Mouse (Mus musculus) right cerebral cortex, postnatal 14 days (tissue): ENCODE measurements at regions not wholly inside any gene's neighbourhood (a gene's known extent, or its start where the extent isn't known, plus 50 kb on each side); places are given as distances from the start of the nearest gene placed in this dataset.
"Not testable (repeated sequence)": the region's sequence is repeated elsewhere in the genome, so short reads cannot be mapped to it uniquely, and the experiment has no call there.

Source experiments
- DNase-seq: peaks from one replicate; pipeline ENCODE4 v3.0.0; 2022

DNA sequence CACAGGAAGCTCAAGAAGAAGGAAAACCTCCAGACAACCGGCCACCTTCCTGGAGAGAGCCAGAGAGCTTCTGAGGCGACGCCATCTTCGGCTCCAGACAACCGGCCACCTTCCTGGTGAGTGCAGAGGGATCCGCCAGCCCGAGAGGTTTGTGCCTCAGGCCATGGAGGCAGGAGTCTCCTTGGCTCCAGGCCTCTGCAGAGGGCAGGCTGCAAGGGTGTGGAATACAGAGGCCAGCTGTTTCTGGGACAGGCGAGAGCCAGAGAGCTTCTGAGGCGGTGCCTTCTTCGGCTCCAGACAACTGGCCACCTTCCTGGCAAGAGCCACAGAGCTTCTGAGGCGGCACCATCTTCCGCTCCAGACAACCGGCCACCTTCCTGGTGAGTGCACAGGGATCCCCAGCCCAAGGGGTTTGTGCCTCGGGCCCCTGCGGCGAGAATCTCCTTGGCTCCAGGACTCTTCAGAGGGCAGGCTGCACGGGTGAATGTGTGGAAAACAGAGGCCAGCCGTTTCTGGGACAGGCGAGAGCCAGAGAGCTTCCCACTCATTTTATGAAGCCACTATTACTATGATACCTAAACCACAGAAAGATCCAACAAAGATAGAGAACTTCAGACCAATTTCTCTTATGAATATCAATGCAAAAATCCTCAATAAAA is 441.4 kb downstream of the Arl6ip6 start:
- not testable (repeated sequence) for DNase-seq

DNA sequence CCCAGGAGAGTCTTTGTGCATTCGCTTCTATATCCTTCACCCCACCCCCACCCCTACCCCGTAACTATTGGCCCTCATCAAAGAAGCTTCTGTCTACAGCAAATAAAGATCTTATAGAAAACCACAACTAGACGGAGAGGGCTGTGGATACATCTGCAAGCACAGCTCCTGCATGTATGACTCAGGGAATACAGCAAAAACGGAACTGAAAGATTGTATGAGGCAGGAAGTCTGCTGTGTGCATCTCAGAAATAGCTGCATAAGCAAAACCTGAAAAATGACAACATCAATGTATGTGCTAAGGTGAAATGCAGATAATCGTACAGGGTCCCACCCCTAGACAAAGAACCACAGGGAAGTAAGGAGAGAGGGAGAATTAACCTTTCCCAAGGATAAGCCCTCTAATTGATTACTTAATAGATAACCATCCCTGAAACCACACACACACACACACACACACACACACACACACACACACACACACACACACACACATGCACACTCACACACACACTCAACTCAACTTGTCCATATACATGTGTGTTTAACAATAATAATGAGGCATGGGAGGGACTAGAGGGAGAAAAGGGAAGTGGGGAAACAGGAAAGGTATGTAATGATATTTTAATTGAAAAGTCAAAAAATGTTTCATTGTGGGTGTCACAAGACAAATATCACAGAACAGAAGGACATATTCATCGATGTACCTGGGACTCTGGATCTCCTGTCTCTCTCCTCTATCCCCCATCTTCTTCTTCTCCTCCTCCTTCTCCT is 416.6 kb downstream of the Rprm start:
- DNase-seq: no peak

- DNase-seq: no peak
Observed at GRCm38 (mm10) chr2:53680350-53681011, 404.9 kb downstream of the Rprm start.

DNA sequence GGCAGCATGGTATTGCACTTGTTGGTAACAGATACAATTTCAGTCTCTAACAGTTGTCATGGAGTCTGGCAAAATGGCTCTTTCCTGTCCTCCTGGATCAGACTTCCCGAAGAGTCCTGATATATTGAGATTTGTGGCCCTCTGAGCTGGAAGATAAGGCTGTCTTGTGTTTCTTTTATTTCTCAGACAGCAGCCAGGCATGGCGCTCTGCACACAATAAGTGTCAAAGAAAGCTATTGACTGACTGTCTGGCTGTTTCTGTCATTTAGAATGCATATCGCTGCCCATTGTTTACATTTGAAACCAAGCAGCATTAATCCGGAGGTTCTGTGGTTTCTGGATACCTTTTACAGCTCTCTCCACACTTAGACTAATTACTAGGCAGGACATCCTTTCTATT is 402.8 kb downstream of the Rprm start:
- DNase-seq: no peak

DNA sequence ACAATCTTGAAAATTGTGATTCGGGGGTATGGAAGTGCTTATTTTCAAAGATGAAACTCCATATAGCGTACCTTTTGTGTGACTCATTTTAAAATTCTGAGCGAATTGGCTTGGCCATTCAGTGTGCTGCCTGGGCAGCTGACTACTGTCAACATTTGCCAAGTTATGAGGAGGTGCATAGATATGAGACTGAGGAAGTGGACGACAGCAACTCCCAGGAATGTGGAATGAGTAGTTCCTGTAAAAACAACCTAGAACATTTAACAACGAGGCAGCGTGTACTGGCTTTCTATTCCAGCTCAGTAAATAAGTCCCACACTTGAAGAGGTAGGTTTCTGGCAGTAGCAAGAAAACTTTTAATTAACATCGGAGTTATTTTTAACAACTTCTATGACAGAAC is 398.1 kb downstream of the Rprm start:
- DNase-seq: no peak

DNA sequence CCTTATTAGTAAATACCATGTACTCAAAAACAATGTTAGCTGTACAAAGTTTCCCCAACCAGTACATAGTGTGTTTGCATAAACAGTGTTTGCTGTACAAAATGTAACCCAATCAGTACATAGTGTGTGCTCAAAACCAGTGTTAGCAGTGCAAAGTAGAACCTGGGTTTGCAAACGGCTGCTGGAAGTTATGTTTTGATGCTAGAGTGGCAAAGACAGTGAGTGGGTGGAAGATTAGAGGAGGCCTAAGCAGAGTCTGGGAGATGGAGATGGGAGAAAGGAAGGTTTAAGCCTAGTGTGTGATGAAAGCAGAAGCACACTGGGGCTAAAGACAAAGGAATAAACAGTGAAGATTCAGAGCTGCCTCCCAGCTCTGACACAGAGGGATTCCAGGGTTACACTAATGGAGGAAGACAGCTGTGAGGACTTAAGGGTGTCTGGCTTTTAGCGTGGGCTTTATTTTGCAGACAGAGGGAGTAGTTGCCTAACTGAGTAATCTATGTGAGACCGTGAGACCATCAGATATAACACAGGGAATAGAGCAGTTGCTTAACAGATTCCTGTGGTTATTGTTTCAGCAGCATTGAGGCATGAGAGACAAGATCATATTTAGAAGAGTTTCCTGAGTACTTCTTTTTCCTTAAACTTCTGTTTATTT is 396.0 kb downstream of the Rprm start:
- no peak for DNase-seq

DNA sequence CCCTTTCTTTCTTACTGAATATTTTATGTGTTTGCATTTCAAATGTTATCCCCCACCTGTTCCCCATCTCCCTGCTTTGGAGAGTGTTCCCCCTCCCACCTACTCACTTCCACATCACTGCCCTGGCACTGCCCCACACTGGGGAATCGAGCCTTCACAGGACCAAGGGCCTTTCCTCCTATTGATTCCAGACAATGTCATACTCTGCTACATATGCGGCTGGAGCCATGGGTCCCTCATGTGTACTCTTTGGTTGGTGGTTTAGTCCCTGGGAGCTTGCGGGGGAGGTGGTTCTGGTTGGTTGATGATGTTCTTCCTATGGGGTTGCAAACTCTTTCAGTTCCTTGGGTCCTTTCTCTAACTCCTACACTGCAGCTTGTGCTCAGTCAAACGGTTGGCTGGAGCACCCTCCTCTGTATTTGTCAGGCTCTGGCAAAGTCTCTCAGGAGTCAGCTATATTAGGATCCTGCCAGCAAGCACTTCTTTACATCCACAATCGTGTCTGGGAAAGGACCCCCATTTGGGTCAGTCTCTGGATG is 393.7 kb downstream of the Rprm start:
- no peak for DNase-seq

GRCm38 (mm10) chr2:53711213-53711612 is 374.1 kb downstream of the Rprm start:
- DNase-seq: peak; percentile 35

- no peak for DNase-seq
Observed at GRCm38 (mm10) chr2:53713106-53713640, 372.2 kb downstream of the Rprm start.

GRCm38 (mm10) chr2:53715017-53715416 is 370.3 kb downstream of the Rprm start:
- no peak for DNase-seq

GRCm38 (mm10) chr2:53723231-53723630 is 362.1 kb downstream of the Rprm start:
- no peak for DNase-seq

- no peak for DNase-seq
Observed at GRCm38 (mm10) chr2:53728693-53729092, 356.7 kb downstream of the Rprm start.

DNA sequence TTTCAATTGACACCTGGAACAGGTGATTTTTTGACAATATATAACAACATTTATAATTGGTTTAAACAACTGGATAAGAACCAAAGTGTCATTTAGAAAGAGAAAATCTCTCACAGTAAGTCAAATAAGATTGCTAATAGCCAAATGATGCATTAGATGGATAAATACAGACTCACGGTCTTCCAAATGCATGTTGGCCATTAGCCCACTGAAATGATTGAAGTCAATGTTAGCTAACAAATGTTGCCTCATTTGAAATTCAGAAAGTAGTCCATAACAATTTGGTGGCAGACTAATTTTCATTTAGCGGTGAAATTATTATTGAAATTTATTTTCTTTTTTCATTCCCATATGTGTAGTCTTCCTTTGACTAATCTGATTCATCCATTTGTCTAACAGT is 354.9 kb downstream of the Rprm start:
- DNase-seq: no peak

GRCm38 (mm10) chr2:53763486-53763885 is 321.9 kb downstream of the Rprm start:
- no peak for DNase-seq

GRCm38 (mm10) chr2:53782035-53782434 is 303.3 kb downstream of the Rprm start:
- not testable (repeated sequence) for DNase-seq

GRCm38 (mm10) chr2:53788599-53788998 is 296.8 kb downstream of the Rprm start:
- DNase-seq: not testable (repeated sequence)

DNA sequence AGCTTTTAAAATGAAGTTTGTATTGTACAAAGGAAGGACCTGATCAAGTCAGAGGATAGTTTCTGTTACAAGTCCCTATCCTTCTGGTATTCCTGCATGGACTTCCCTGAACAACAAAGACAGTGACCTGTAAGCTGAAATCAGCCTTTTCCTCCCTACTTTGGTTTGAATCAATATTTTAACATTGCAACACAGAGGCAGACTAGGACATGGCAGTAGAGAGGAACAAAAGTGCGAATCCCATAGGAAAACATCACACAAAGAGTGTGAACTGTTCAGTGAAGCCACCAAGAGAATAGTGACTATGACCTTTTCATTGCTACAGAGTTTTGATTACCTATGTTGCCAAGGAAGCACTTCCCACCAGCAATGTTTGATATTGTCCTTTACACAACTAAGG is 288.7 kb downstream of the Rprm start:
- DNase-seq: no peak

- no peak for DNase-seq
Observed at GRCm38 (mm10) chr2:53803666-53804065, 281.7 kb downstream of the Rprm start.

DNA sequence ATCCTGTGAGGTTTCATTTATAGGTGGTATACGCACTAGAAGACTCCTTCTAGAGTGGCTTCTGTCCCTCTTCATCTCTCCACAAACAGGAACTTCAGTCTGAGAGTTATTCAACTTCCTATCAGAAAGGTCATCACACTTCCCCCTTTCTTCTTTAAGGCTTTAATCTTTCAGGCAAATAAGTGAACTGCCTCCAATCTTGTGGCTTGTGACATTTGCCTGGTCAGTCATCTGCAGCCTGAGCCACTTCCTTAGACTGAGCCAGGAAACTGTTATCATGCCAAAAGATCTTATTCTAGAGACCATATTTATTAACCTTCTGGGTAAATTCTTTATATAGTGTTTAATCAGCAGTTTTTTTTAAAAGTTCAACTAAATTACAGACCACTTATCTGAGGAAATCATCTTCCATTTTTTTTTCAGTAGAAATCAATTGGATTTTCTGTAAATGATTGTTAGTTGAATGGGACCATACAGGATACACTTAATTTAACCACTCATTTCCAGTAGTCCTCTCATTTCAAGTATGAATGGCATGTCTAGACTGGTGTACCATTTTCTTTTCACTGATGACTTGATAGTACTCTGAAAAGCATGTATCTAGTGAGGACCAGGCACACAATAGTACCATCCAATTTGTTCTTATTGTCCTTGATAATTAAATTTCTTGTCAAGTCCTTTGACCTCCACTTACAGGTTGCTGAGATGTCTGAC is 234.4 kb downstream of the Rprm start:
- no peak for DNase-seq
